Mouse (Mus musculus) intestine, embryonic 16.5 days (tissue): ENCODE results near the gene Pde8a. TPM values are rescaled to one million over a fixed set of nuclear protein-coding genes. Genes with fewer than 3 reads are reported as not detected.

Source experiments
- ATAC-seq: fragments of 200-750 bp; cut with Nextera tagmentation; 2 replicates; pipeline ENCODE4 v1.8.0; 2017; ENCODE audit warnings: moderate TSS enrichment, moderate library complexity
- H3K27ac ChIP-seq: fragments of 300-500 bp; sonication (generic); 2 replicates; pipeline ENCODE4 v1.5.1; 2014; ENCODE audit warnings: mild to moderate bottlenecking, low read length
- H3K27me3 ChIP-seq: fragments of 300-500 bp; sonication (generic); replicated peaks from 2 replicates; pipeline ENCODE4 v1.6.1; 2014; ENCODE audit warnings: low read length, control low read depth, mixed read lengths; ENCODE audit not compliant: control insufficient read depth, insufficient read depth
- H3K36me3 ChIP-seq: fragments of 300-500 bp; sonication (generic); 2 replicates; pipeline ENCODE4 v1.6.1; 2014; ENCODE audit warnings: low read length, control low read depth; ENCODE audit not compliant: control insufficient read depth, insufficient read depth
- H3K4me1 ChIP-seq: fragments of 300-500 bp; sonication (generic); 2 replicates; pipeline ENCODE4 v1.6.1; 2014; ENCODE audit warnings: low read length, control low read depth, mixed read lengths; ENCODE audit not compliant: control insufficient read depth, insufficient read depth
- H3K4me2 ChIP-seq: fragments of 300-500 bp; sonication (generic); 2 replicates; pipeline ENCODE4 v1.6.1; 2014; ENCODE audit warnings: low read depth, low read length, control low read depth
- H3K4me3 ChIP-seq: fragments of 300-500 bp; sonication (generic); 2 replicates; pipeline ENCODE4 v1.5.1; 2014; ENCODE audit warnings: mild to moderate bottlenecking, low read length
- H3K9ac ChIP-seq: fragments of 300-500 bp; sonication (generic); 2 replicates; pipeline ENCODE4 v1.6.1; 2014; ENCODE audit warnings: low read depth, low read length
- H3K9me3 ChIP-seq: fragments of 300-500 bp; sonication (generic); 2 replicates; pipeline ENCODE4 v1.6.1; 2016; ENCODE audit warnings: low read length, control low read depth; ENCODE audit not compliant: control insufficient read depth
- WGBS: fragments of 180-500 bp; shearing (Covaris S2); extraction: QIAGEN DNeasy Blood & Tissue Kit; methylation state at CpG from one replicate; pipeline ENCODE4 v1.1.7; 2014; 5-methylcytosine and 5-hydroxymethylcytosine counted together
- polyA plus RNA-seq: library from polyadenylated mRNA; unstranded; fragments of >200 nt; fragmentation: Nextera tagmentation; extraction: Ambion mirVana; gene quantifications from 2 replicates; pipeline ENCODE4 v1.2.1, GENCODE M21; 2015

Pde8a gene
- polyA plus RNA-seq, 1 experiment from 2014 or later = 1.4 TPM

DNA sequence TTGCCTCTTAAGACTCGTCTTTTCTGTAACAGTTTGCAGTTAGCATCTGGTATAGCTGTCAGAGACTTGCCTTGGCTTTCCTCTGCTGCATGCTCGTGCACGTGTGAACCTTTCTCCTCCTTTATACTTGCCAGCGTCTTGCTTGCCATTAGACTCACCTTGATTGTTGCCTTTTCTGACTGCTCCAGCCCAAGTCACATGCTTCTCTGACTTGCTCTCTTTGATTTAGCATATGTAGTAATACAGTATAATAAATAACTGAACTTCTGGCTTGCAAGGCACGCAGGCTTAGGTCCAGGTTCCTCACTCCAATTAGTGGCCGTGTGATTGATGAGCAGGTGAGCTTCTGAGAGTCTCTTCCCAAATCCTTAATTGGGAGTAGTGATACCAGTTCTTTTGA lies 37.2 kb downstream of the Pde8a start:
- peaks cover 10% of the 10 kb centered on the region for H3K4me1 ChIP-seq
- no peak overlapping the region for H3K4me3 ChIP-seq
- H3K9me3 ChIP-seq = no peaks in the 10 kb centered on the region
- no peak overlapping the region for H3K9ac ChIP-seq
- no peak overlapping the region for H3K4me2 ChIP-seq
- WGBS = 61% methylated on average over 6 of the region's 6 CpGs
- no peaks in the 10 kb centered on the region for H3K27me3 ChIP-seq
- peak; percentile 57 for ATAC-seq
- no peaks in the 10 kb centered on the region for H3K36me3 ChIP-seq
- H3K27ac ChIP-seq = no peak overlapping the region

DNA sequence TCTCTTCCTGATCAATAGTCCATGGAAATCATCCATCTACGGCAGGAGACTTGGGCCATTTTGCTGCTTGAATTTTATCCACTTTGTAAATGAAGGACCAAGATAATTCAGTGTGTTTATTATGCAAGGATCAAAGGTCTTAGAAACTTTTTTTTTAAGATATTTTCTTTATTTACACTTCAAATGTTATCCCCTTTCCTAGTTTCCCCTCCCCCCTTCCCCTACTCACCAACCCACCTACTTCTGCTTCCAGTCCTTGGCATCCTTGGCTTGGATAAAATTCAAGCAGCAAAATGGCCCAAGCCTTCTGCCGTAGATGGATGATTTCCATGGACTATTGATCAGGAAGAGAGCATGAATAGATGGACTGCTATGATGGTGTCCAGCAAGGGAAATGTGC lies 38.1 kb downstream of the Pde8a start:
- H3K4me2 ChIP-seq = no peak overlapping the region
- H3K9ac ChIP-seq = no peak overlapping the region
- no peaks in the 10 kb centered on the region for H3K27me3 ChIP-seq
- no peak overlapping the region for H3K4me3 ChIP-seq
- ATAC-seq = no peak
- no peak overlapping the region for H3K27ac ChIP-seq
- H3K9me3 ChIP-seq = no peaks in the 10 kb centered on the region
- H3K4me1 ChIP-seq = peaks cover 10% of the 10 kb centered on the region
- no peaks in the 10 kb centered on the region for H3K36me3 ChIP-seq
- WGBS = 83% methylated on average over 2 of the region's 2 CpGs

- 72% methylated on average over 11 of the region's 11 CpGs for WGBS
- peak; percentile 70 for ATAC-seq
Observed at GRCm38 (mm10) chr7:81253317-81253716, 39.9 kb downstream of the Pde8a start.

DNA sequence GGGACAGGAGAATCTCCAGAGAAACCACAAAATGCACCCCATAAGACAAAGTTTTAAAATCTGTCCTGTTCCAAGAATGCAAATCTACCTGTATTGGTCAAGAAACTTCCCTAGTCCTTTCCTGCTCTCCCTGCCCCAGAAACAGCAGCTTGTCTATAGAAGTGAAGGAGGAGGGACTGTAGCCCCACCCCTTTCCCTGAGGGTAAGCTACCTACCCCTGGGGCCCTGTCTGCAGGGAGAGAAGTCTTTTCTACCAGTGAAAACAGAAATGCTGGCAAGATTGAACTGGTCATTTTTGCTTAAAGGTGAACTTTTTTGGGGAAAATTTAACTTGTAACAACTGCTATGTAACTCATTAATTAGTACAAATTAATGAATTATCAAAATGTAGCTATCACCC lies 41.2 kb downstream of the Pde8a start:
- Histone ChIP-seq H3K9ac (no peak overlapping the region), H3K4me2 (no peak overlapping the region), H3K27me3 (no peaks in the 10 kb centered on the region), H3K27ac (no peak overlapping the region), H3K4me1 (peaks cover 4% of the 10 kb centered on the region), H3K36me3 (no peaks in the 10 kb centered on the region), H3K9me3 (no peaks in the 10 kb centered on the region), H3K4me3 (no peak overlapping the region)
- no peak for ATAC-seq

More at GRCm38 (mm10) chr7:81253317-81253716, 39.9 kb downstream of the Pde8a start:
- H3K4me1 ChIP-seq = peaks cover 10% of the 10 kb centered on the region
- H3K27me3 ChIP-seq = no peaks in the 10 kb centered on the region
- H3K36me3 ChIP-seq = no peaks in the 10 kb centered on the region
- no peak overlapping the region for H3K9ac ChIP-seq
- H3K4me3 ChIP-seq = no peak overlapping the region
- H3K27ac ChIP-seq = no peak overlapping the region
- H3K4me2 ChIP-seq = no peak overlapping the region
- no peaks in the 10 kb centered on the region for H3K9me3 ChIP-seq

DNA sequence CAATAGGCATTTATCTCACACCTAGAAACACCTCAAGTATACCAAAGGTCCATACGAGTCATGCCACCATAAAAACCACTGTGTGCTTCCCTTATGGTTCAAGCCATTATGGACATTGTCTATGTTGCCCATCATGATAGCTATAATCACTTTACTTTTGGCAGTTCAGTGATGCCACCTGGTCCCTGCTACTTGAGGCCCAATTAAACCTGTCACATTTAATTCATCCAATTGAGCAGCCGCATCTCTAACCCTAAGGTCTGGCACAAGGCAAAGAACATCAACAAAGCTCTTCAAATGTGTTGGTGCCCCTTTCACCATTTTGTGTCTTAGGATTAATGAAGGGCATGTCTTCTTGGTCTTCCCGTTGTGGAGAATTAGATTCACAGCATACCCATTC lies 42.1 kb downstream of the Pde8a start:
- Histone ChIP-seq H3K36me3 (no peaks in the 10 kb centered on the region), H3K27ac (no peak overlapping the region), H3K4me2 (no peak overlapping the region), H3K4me3 (no peak overlapping the region), H3K9me3 (no peaks in the 10 kb centered on the region), H3K4me1 (no peaks in the 10 kb centered on the region), H3K9ac (no peak overlapping the region), H3K27me3 (no peaks in the 10 kb centered on the region)
- WGBS = 95% methylated on average over 3 of the region's 3 CpGs
- ATAC-seq = no peak

- WGBS = 82% methylated on average over 3 of the region's 3 CpGs
- Histone ChIP-seq H3K4me2 (no peak overlapping the region), H3K27ac (no peak overlapping the region), H3K9ac (no peak overlapping the region), H3K27me3 (no peaks in the 10 kb centered on the region), H3K36me3 (no peaks in the 10 kb centered on the region), H3K4me1 (no peaks in the 10 kb centered on the region), H3K9me3 (no peaks in the 10 kb centered on the region), H3K4me3 (no peak overlapping the region)
- no peak for ATAC-seq
Observed at GRCm38 (mm10) chr7:81256773-81257172, 43.4 kb downstream of the Pde8a start.

DNA sequence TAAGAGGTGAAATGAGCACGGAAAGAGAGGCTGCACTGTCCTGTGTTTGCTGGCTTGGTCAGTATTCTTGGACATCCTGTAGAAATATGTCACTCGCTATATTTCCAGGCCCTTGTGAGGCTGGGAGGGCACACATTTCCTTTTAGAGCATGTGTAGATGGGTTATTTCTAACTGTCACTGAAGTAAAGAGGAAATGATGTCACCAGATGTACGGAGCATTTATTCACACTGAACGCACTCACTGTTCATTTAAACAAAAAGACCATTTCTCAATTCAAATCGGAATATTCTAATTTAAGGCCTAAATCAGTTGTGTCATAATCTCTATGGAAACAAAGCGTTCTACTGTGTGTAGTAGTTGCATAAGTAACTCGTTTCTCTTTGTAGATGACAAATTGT lies 48.2 kb downstream of the Pde8a start:
- no peak for ATAC-seq
- Histone ChIP-seq H3K27me3 (no peaks in the 10 kb centered on the region), H3K9me3 (no peaks in the 10 kb centered on the region), H3K27ac (no peak overlapping the region), H3K4me2 (no peak overlapping the region), H3K4me3 (no peak overlapping the region), H3K9ac (no peak overlapping the region), H3K36me3 (no peaks in the 10 kb centered on the region), H3K4me1 (no peaks in the 10 kb centered on the region)
- 67% methylated on average over 7 of the region's 7 CpGs for WGBS

GRCm38 (mm10) chr7:81272908-81273307 lies 59.5 kb downstream of the Pde8a start:
- Histone ChIP-seq H3K36me3 (no peaks in the 10 kb centered on the region), H3K27ac (no peak overlapping the region), H3K4me1 (no peaks in the 10 kb centered on the region), H3K4me2 (no peak overlapping the region), H3K27me3 (no peaks in the 10 kb centered on the region), H3K9ac (no peak overlapping the region), H3K9me3 (no peaks in the 10 kb centered on the region), H3K4me3 (no peak overlapping the region)
- no peak for ATAC-seq
- WGBS = 69% methylated on average over 3 of the region's 3 CpGs

DNA sequence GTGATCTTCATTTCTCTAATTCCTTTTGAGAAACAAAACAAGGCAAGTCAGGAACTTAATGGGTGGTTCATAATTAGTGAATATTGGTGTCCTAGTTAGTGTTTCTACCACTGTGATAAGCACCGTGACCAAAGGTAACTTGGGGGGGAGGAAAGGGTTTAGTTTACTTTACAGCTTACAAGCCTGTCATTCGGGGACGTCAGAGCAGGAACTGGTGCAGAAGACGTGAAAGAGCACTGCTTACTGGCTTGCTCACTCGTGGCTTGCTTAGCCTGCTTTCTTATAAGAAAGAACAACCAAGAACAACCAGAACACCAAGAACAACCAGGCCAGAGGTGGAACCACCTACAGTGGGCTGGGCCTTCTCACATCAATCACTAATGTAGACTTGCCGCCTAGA lies 65.6 kb downstream of the Pde8a start:
- H3K4me2 ChIP-seq = no peak overlapping the region

GRCm38 (mm10) chr7:81281240-81281639 lies 67.8 kb downstream of the Pde8a start:
- 88% methylated on average over 1 of the region's 1 CpGs for WGBS
- no peak overlapping the region for H3K27ac ChIP-seq

More for the DNA sequence above, 65.6 kb downstream of the Pde8a start:
- no peak overlapping the region for H3K27ac ChIP-seq
- 67% methylated on average over 6 of the region's 6 CpGs for WGBS
- no peaks in the 10 kb centered on the region for H3K4me1 ChIP-seq
- no peak overlapping the region for H3K4me3 ChIP-seq
- ATAC-seq = no peak
- no peak overlapping the region for H3K9ac ChIP-seq
- no peaks in the 10 kb centered on the region for H3K36me3 ChIP-seq
- no peaks in the 10 kb centered on the region for H3K27me3 ChIP-seq
- H3K9me3 ChIP-seq = no peaks in the 10 kb centered on the region

More at GRCm38 (mm10) chr7:81281240-81281639, 67.8 kb downstream of the Pde8a start:
- no peak for ATAC-seq
- no peak overlapping the region for H3K9ac ChIP-seq
- H3K4me2 ChIP-seq = no peak overlapping the region
- H3K27me3 ChIP-seq = no peaks in the 10 kb centered on the region
- no peak overlapping the region for H3K4me3 ChIP-seq
- H3K4me1 ChIP-seq = no peaks in the 10 kb centered on the region
- no peaks in the 10 kb centered on the region for H3K36me3 ChIP-seq
- H3K9me3 ChIP-seq = no peaks in the 10 kb centered on the region
